Mouse (Mus musculus): ENCODE measurements around the gene Plin4. TPM values are rescaled to one million over a fixed set of nuclear protein-coding genes. Genes with fewer than 3 reads are reported as not detected.
A peak's percentile ranks its signal among the peaks of the same experiment; 100 is the strongest.

Plin4 gene
- polyA plus RNA-seq, 1 experiment from 2014 or later = 0.23 TPM

- Histone ChIP-seq H3K4me2 (peak overlapping the region; percentile 98), H3K9me3 (no peaks in the 10 kb centered on the region), H3K4me3 (replicated peaks) (peak overlapping the region; percentile 74), H3K27ac (no peak overlapping the region), H3K4me1 (replicated peaks) (peaks cover 31% of the 10 kb centered on the region), H3K9ac (replicated peaks) (peak overlapping the region; percentile 67), H3K36me3 (no peaks in the 10 kb centered on the region), H3K27me3 (peaks cover 92% of the 10 kb centered on the region)
- ATAC-seq (ENCODE audit: insufficient number of reproducible peaks, insufficient read depth, low FRiP score, low TSS enrichment, low read depth) = no peak
- WGBS = 9% methylated on average over 18 of the region's 21 CpGs
These were observed 29.8 kb upstream of the Plin4 start for GRCm38 (mm10) chr17:56139355-56139754.

GRCm38 (mm10) chr17:56137839-56138613, 28.4 kb upstream of the Plin4 start:
- Histone ChIP-seq H3K4me3 (replicated peaks) (peak overlapping the region; percentile 74), H3K9ac (replicated peaks) (no peak overlapping the region; the same call in 1 of the 2 replicates), H3K27ac (no peak overlapping the region), H3K27me3 (peaks cover 79% of the 10 kb centered on the region), H3K36me3 (no peaks in the 10 kb centered on the region), H3K4me1 (replicated peaks) (peaks cover 39% of the 10 kb centered on the region), H3K4me2 (peak overlapping the region; percentile 35), H3K9me3 (no peaks in the 10 kb centered on the region)
- WGBS = 18% methylated on average over 25 of the region's 25 CpGs
- ATAC-seq (ENCODE audit: insufficient number of reproducible peaks, insufficient read depth, low FRiP score, low TSS enrichment, low read depth) = no peak

DNA sequence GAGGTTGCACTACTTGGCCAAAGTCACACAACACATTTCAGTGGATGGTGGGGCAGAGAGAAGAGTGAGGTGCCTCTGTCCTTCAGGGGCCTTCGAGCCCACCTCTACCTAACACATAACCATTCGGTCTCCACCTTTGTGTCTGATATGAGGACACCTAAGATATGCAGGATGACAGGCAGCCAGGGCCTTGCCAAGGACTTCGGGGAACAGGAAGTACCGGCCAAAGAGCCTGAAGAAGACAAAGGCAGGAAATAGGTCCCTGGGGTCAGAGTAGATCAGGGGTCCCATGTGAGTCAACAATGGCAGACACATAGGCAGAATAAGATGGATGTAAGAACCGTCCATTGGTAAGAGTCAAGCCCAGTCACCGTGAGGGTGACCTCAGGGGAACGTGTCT, 27.0 kb upstream of the Plin4 start:
- H3K4me2 ChIP-seq = no peak overlapping the region
- H3K27ac ChIP-seq = no peak overlapping the region
- H3K4me1 ChIP-seq (replicated peaks) = peaks cover 28% of the 10 kb centered on the region
- H3K27me3 ChIP-seq = peaks cover 64% of the 10 kb centered on the region
- ATAC-seq (ENCODE audit: insufficient number of reproducible peaks, insufficient read depth, low FRiP score, low TSS enrichment, low read depth) = no peak
- 87% methylated on average over 7 of the region's 7 CpGs for WGBS
- H3K9ac ChIP-seq (replicated peaks) = no peak overlapping the region
- H3K9me3 ChIP-seq = no peaks in the 10 kb centered on the region
- no peak overlapping the region for H3K4me3 ChIP-seq (replicated peaks)
- no peaks in the 10 kb centered on the region for H3K36me3 ChIP-seq

- peak overlapping the region; percentile 13 for H3K9ac ChIP-seq (replicated peaks)
- H3K9me3 ChIP-seq = 0 out of 2 replicates have a peak, but pooled peaks cover 5% of the 10 kb centered on the region
- no peak for ATAC-seq (ENCODE audit: insufficient number of reproducible peaks, insufficient read depth, low FRiP score, low TSS enrichment, low read depth)
- H3K27me3 ChIP-seq = peaks cover 44% of the 10 kb centered on the region
- H3K36me3 ChIP-seq = no peaks in the 10 kb centered on the region
- H3K4me1 ChIP-seq (replicated peaks) = peaks cover 20% of the 10 kb centered on the region
- peak overlapping the region; percentile 62 for H3K4me2 ChIP-seq
- 2% methylated on average over 27 of the region's 27 CpGs for WGBS
- H3K27ac ChIP-seq = no peak overlapping the region
- peak overlapping the region; percentile 26 for H3K4me3 ChIP-seq (replicated peaks)
These were observed 24.9 kb upstream of the Plin4 start for GRCm38 (mm10) chr17:56134463-56134971.

GRCm38 (mm10) chr17:56133457-56134363, 24.1 kb upstream of the Plin4 start:
- H3K9me3 ChIP-seq = 0 out of 2 replicates have a peak, but pooled peaks cover 5% of the 10 kb centered on the region
- peak overlapping the region; percentile 62 for H3K4me2 ChIP-seq
- H3K4me1 ChIP-seq (replicated peaks) = peaks cover 17% of the 10 kb centered on the region
- peak overlapping the region; percentile 13; the same call in 1 of the 2 replicates for H3K9ac ChIP-seq (replicated peaks)
- H3K4me3 ChIP-seq (replicated peaks) = peak overlapping the region; percentile 26
- ATAC-seq (ENCODE audit: insufficient number of reproducible peaks, insufficient read depth, low FRiP score, low TSS enrichment, low read depth) = 0 out of 2 replicates have a peak, but pooled peaks have one; percentile 3
- peak overlapping the region; percentile 23; the same call in 1 of the 2 replicates for H3K27ac ChIP-seq
- H3K36me3 ChIP-seq = no peaks in the 10 kb centered on the region
- peaks cover 36% of the 10 kb centered on the region for H3K27me3 ChIP-seq
- 18% methylated on average over 20 of the region's 21 CpGs for WGBS

- H3K9ac ChIP-seq (replicated peaks) = no peak overlapping the region
- no peak overlapping the region for H3K4me2 ChIP-seq
- peaks cover 25% of the 10 kb centered on the region for H3K27me3 ChIP-seq
- no peak overlapping the region for H3K4me3 ChIP-seq (replicated peaks)
- no peak for ATAC-seq (ENCODE audit: insufficient number of reproducible peaks, insufficient read depth, low FRiP score, low TSS enrichment, low read depth)
- H3K27ac ChIP-seq = no peak overlapping the region
- H3K36me3 ChIP-seq = no peaks in the 10 kb centered on the region
- 0 out of 2 replicates have a peak, but pooled peaks cover 5% of the 10 kb centered on the region for H3K9me3 ChIP-seq
- 5% methylated on average over 14 of the region's 14 CpGs for WGBS
- H3K4me1 ChIP-seq (replicated peaks) = peaks cover 13% of the 10 kb centered on the region
These were observed 23.1 kb upstream of the Plin4 start for GRCm38 (mm10) chr17:56132661-56133060.

DNA sequence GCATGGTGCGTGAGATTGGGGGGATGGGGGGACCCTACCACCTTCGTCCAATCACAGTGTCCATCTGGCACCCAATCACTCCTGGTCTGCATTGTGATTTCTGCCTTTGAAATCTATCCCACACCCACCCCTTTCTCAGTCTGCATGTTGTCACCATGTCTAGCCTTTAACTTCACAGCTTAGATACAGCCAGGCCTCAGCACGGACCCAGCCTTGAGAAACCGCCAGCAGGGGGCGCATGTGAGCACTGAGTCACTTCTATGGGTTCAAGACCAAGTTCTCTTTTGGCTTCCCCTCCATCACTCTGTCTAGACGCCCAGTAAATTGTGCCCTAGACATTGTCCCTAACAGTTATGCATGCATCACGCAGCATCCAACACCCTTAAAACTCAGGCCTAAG, 22.2 kb upstream of the Plin4 start:
- 45% methylated on average over 7 of the region's 7 CpGs for WGBS
- ATAC-seq (ENCODE audit: insufficient number of reproducible peaks, insufficient read depth, low FRiP score, low TSS enrichment, low read depth) = no peak
- no peak overlapping the region for H3K27ac ChIP-seq

GRCm38 (mm10) chr17:56131136-56131535, 21.5 kb upstream of the Plin4 start:
- whole genome bisulfite sequencing = 88% methylated on average over 10 of the region's 10 CpGs
- peaks cover 13% of the 10 kb centered on the region for H3K4me1 ChIP-seq (replicated peaks)
- H3K27ac ChIP-seq = no peak overlapping the region
- no peak overlapping the region for H3K4me2 ChIP-seq
- H3K27me3 ChIP-seq = peaks cover 12% of the 10 kb centered on the region
- ATAC-seq (ENCODE audit: insufficient number of reproducible peaks, insufficient read depth, low FRiP score, low TSS enrichment, low read depth) = no peak
- 0 out of 2 replicates have a peak, but pooled peaks cover 5% of the 10 kb centered on the region for H3K9me3 ChIP-seq
- no peak overlapping the region for H3K4me3 ChIP-seq (replicated peaks)
- H3K9ac ChIP-seq (replicated peaks) = no peak overlapping the region
- no peaks in the 10 kb centered on the region for H3K36me3 ChIP-seq

More for the DNA sequence above, 22.2 kb upstream of the Plin4 start:
- Histone ChIP-seq H3K9ac (replicated peaks) (no peak overlapping the region), H3K4me1 (replicated peaks) (peaks cover 13% of the 10 kb centered on the region), H3K9me3 (0 out of 2 replicates have a peak, but pooled peaks cover 5% of the 10 kb centered on the region), H3K4me2 (no peak overlapping the region), H3K4me3 (replicated peaks) (no peak overlapping the region), H3K36me3 (no peaks in the 10 kb centered on the region), H3K27me3 (peaks cover 17% of the 10 kb centered on the region)

DNA sequence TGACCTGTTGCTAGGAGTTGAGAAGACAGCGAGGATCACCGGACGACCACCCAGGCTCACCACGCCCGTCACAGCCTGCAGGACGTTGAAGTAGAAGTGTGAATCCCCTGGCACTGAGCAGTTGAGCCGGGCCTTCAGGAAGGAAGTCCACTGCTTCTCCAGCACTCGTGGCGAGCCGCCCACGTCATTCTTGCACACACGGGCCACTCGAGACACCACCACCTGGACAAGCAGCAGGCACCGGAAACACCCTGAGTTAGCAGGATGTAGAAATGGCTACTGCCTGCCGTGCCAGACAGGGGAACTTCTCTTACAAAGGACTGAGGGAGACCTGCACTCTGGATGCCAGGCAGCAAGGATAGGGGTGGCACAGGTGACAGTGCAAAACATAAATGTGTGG, 18.6 kb upstream of the Plin4 start:
- Histone ChIP-seq H3K4me3 (replicated peaks) (no peak overlapping the region), H3K9me3 (peaks cover 7% of the 10 kb centered on the region; the same call in 1 of the 2 replicates), H3K36me3 (no peaks in the 10 kb centered on the region), H3K27me3 (peaks cover 30% of the 10 kb centered on the region), H3K27ac (no peak overlapping the region), H3K4me1 (replicated peaks) (peaks cover 9% of the 10 kb centered on the region), H3K9ac (replicated peaks) (no peak overlapping the region), H3K4me2 (no peak overlapping the region)
- ATAC-seq (ENCODE audit: insufficient number of reproducible peaks, insufficient read depth, low FRiP score, low TSS enrichment, low read depth) = no peak
- 82% methylated on average over 15 of the region's 15 CpGs for WGBS

GRCm38 (mm10) chr17:56126175-56126574, 16.6 kb upstream of the Plin4 start:
- peaks cover 21% of the 10 kb centered on the region for H3K9me3 ChIP-seq
- no peaks in the 10 kb centered on the region for H3K36me3 ChIP-seq
- ATAC-seq (ENCODE audit: insufficient number of reproducible peaks, insufficient read depth, low FRiP score, low TSS enrichment, low read depth) = no peak
- no peak overlapping the region for H3K4me2 ChIP-seq
- H3K27me3 ChIP-seq = peaks cover 51% of the 10 kb centered on the region
- no peak overlapping the region for H3K9ac ChIP-seq (replicated peaks)
- 72% methylated on average over 11 of the region's 11 CpGs for WGBS
- H3K27ac ChIP-seq = no peak overlapping the region
- peaks cover 9% of the 10 kb centered on the region for H3K4me1 ChIP-seq (replicated peaks)
- no peak overlapping the region for H3K4me3 ChIP-seq (replicated peaks)

- WGBS = 88% methylated on average over 4 of the region's 4 CpGs
- ATAC-seq (ENCODE audit: insufficient number of reproducible peaks, insufficient read depth, low FRiP score, low TSS enrichment, low read depth) = no peak
- no peak overlapping the region for H3K4me2 ChIP-seq
- H3K9ac ChIP-seq (replicated peaks) = no peak overlapping the region
- H3K27ac ChIP-seq = no peak overlapping the region
- no peaks in the 10 kb centered on the region for H3K36me3 ChIP-seq
- H3K4me1 ChIP-seq (replicated peaks) = peaks cover 14% of the 10 kb centered on the region
- no peak overlapping the region for H3K4me3 ChIP-seq (replicated peaks)
- peaks cover 17% of the 10 kb centered on the region for H3K9me3 ChIP-seq
- peaks cover 60% of the 10 kb centered on the region for H3K27me3 ChIP-seq
These were observed 15.7 kb upstream of the Plin4 start for GRCm38 (mm10) chr17:56125276-56125630.
